Mouse (Mus musculus): ENCODE data around the gene Myo18b. TPM values are rescaled to one million over a fixed set of nuclear protein-coding genes. Genes with fewer than 3 reads are reported as not detected.

Myo18b gene
- polyA plus RNA-seq, 1 experiment = 0.88 TPM

- no peaks in the 10 kb centered on the region for H3K4me1 ChIP-seq (ENCODE audit: control insufficient read depth, insufficient read depth, insufficient read length)
- H3K36me3 ChIP-seq (ENCODE audit: control insufficient read depth, insufficient read depth, low read length) = no peaks in the 10 kb centered on the region
- no peaks in the 10 kb centered on the region for H3K27me3 ChIP-seq (ENCODE audit: control insufficient read depth, insufficient read depth, low read length)
- WGBS = 88% methylated on average over 15 of the region's 15 CpGs
- TF ChIP-seq CTCF (IDR thresholded peaks at IDR 0.05; ENCODE audit: extremely low read depth, insufficient read depth, insufficient read length, insufficient replicate concordance) = no peak
- no peak for TF ChIP-seq POLR2A (IDR thresholded peaks at IDR 0.05; ENCODE audit: low read depth, low read length)
- no peak for DNase-seq (ENCODE audit: low read depth in 1 of 2, low spot score in 2 of 2)
- no peak overlapping the region for H3K4me3 ChIP-seq (ENCODE audit: extremely low read depth, insufficient read depth, insufficient read length)
- no peak overlapping the region for H3K27ac ChIP-seq (ENCODE audit: insufficient read depth, low read length)
Observed at GRCm38 (mm10) chr5:112776781-112777405, 119.3 kb downstream of the Myo18b start.

- 70% methylated on average over 4 of the region's 4 CpGs for WGBS
- no peaks in the 10 kb centered on the region for H3K36me3 ChIP-seq (ENCODE audit: control insufficient read depth, insufficient read depth, low read length)
- no peaks in the 10 kb centered on the region for H3K4me1 ChIP-seq (ENCODE audit: control insufficient read depth, insufficient read depth, insufficient read length)
- H3K4me3 ChIP-seq (ENCODE audit: extremely low read depth, insufficient read depth, insufficient read length) = no peak overlapping the region
- H3K27me3 ChIP-seq (ENCODE audit: control insufficient read depth, insufficient read depth, low read length) = no peaks in the 10 kb centered on the region
- no peak for DNase-seq (ENCODE audit: low read depth in 1 of 2, low spot score in 2 of 2)
- no peak overlapping the region for H3K27ac ChIP-seq (ENCODE audit: insufficient read depth, low read length)
- no peak for TF ChIP-seq CTCF (IDR thresholded peaks at IDR 0.05; ENCODE audit: extremely low read depth, insufficient read depth, insufficient read length, insufficient replicate concordance)
- TF ChIP-seq POLR2A (IDR thresholded peaks at IDR 0.05; ENCODE audit: low read depth, low read length) = no peak
Observed at GRCm38 (mm10) chr5:112773429-112773828, 122.7 kb downstream of the Myo18b start.

DNA sequence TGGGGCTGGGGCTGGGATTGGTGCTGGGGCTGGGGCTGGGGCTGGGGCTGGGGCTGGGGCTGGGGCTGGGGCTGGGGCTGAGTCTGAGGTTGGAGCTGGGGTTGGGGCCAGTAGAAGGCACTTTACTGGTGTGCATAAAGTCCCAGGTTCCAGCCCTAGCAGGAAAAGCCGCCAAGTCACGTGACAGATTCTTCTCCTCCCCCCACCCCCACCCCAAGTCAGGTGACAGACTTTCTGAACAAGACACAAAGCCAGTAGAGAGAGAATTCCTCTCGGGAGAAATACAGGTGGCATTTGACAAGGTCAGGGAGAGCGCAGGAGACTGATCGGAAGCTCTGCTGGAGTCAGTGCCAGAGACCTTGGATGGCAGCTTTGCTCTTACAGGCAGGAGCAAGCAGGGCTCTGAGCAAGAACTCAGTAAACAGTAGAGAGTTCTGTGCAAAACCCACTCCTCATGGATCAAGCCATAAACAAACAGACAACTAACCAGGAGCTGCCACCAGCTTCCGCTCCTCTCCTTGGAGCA is 124.7 kb downstream of the Myo18b start:
- TF ChIP-seq POLR2A (IDR thresholded peaks at IDR 0.05; ENCODE audit: low read depth, low read length) (no peak), CTCF (IDR thresholded peaks at IDR 0.05; ENCODE audit: extremely low read depth, insufficient read depth, insufficient read length, insufficient replicate concordance) (no peak)
- Histone ChIP-seq H3K36me3 (ENCODE audit: control insufficient read depth, insufficient read depth, low read length) (no peaks in the 10 kb centered on the region), H3K4me1 (ENCODE audit: control insufficient read depth, insufficient read depth, insufficient read length) (no peaks in the 10 kb centered on the region), H3K27me3 (ENCODE audit: control insufficient read depth, insufficient read depth, low read length) (no peaks in the 10 kb centered on the region), H3K4me3 (ENCODE audit: extremely low read depth, insufficient read depth, insufficient read length) (no peak overlapping the region), H3K27ac (ENCODE audit: insufficient read depth, low read length) (no peak overlapping the region)
- no peak for DNase-seq (ENCODE audit: low read depth in 1 of 2, low spot score in 2 of 2)
- 63% methylated on average over 6 of the region's 6 CpGs for WGBS

DNA sequence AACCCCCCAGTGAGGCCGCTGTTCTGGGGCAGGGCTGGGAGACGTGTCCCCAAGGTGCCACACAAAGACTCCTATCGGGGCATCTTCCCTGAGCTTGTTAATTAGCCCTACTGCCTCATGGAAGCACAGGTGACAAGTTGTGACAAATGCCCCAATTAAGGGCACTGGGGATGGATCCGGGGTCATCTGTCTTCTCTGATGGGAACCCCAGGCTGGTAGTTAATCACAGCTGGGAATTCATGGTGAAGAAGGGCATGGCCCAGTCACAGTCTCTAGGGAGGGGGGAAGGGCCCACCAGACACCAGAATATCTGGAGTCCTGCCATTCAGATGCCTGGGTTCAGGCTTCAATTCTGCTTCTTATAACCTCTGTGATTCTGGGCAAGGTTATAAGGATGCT is 126.4 kb downstream of the Myo18b start:
- no peak overlapping the region for H3K27ac ChIP-seq (ENCODE audit: insufficient read depth, low read length)
- WGBS = 32% methylated on average over 4 of the region's 4 CpGs
- no peak for TF ChIP-seq POLR2A (IDR thresholded peaks at IDR 0.05; ENCODE audit: low read depth, low read length)
- TF ChIP-seq CTCF (IDR thresholded peaks at IDR 0.05; ENCODE audit: extremely low read depth, insufficient read depth, insufficient read length, insufficient replicate concordance) = no peak
- no peak for DNase-seq (ENCODE audit: low read depth in 1 of 2, low spot score in 2 of 2)
- H3K27me3 ChIP-seq (ENCODE audit: control insufficient read depth, insufficient read depth, low read length) = no peaks in the 10 kb centered on the region
- H3K36me3 ChIP-seq (ENCODE audit: control insufficient read depth, insufficient read depth, low read length) = no peaks in the 10 kb centered on the region
- no peaks in the 10 kb centered on the region for H3K4me1 ChIP-seq (ENCODE audit: control insufficient read depth, insufficient read depth, insufficient read length)
- H3K4me3 ChIP-seq (ENCODE audit: extremely low read depth, insufficient read depth, insufficient read length) = no peak overlapping the region

DNA sequence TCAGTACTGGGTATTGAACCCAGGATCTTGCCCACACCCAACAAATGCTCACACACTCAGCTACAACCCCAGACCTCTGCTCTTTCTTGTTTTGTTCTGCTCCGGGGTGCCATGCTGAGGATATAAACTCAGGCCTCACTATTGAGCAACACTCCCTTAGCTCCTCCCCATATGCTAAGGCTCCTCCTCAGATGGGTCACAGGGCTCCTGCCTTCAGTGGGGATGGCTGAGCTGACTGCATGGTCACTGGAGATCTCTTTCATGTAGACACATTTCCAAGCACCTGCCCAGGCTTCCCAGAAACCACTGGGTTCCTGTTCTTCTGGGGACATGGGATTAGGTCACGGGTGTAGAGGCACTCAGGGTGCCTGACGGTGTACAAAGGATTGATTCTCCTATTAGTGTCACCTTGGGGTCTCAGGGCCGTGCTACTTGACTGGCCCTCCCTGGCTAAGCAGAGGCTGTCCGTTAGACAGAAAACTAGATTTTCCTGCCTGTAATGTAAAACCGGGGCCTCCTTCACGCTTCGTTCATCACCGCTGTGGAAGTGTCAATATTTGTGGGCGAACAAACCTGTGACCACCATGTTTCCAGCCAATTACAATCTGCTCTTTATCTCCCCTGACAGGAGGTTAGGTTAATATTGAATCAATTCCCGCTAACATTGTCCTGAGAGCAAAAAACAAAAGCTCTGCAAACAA is 127.0 kb downstream of the Myo18b start:
- 82% methylated on average over 11 of the region's 11 CpGs for WGBS
- TF ChIP-seq CTCF (IDR thresholded peaks at IDR 0.05; ENCODE audit: extremely low read depth, insufficient read depth, insufficient read length, insufficient replicate concordance) = no peak
- TF ChIP-seq POLR2A (IDR thresholded peaks at IDR 0.05; ENCODE audit: low read depth, low read length) = no peak
- H3K27me3 ChIP-seq (ENCODE audit: control insufficient read depth, insufficient read depth, low read length) = no peaks in the 10 kb centered on the region
- no peaks in the 10 kb centered on the region for H3K4me1 ChIP-seq (ENCODE audit: control insufficient read depth, insufficient read depth, insufficient read length)
- H3K36me3 ChIP-seq (ENCODE audit: control insufficient read depth, insufficient read depth, low read length) = no peaks in the 10 kb centered on the region
- no peak overlapping the region for H3K27ac ChIP-seq (ENCODE audit: insufficient read depth, low read length)
- no peak overlapping the region for H3K4me3 ChIP-seq (ENCODE audit: extremely low read depth, insufficient read depth, insufficient read length)
- no peak for DNase-seq (ENCODE audit: low read depth in 1 of 2, low spot score in 2 of 2)

DNA sequence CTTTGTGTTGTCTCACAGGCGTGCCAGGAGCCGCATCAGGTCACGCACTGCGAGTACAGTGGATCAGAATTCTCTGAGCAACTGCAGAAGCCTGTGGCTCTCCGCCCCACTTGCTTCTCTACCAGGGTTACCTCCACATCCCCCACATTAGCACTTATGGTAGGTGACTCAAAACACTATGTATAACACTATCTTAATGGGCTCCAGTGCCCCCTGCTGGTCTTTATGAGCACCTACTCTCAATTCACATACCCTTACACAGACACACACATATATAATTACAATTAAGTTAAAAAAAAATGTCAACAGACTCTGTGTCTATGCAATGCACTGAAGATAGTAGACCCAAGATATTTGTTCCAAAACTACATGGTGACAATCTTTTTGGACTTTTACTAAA is 127.6 kb downstream of the Myo18b start:
- no peaks in the 10 kb centered on the region for H3K4me1 ChIP-seq (ENCODE audit: control insufficient read depth, insufficient read depth, insufficient read length)
- no peak for TF ChIP-seq CTCF (IDR thresholded peaks at IDR 0.05; ENCODE audit: extremely low read depth, insufficient read depth, insufficient read length, insufficient replicate concordance)
- TF ChIP-seq POLR2A (IDR thresholded peaks at IDR 0.05; ENCODE audit: low read depth, low read length) = no peak
- no peaks in the 10 kb centered on the region for H3K36me3 ChIP-seq (ENCODE audit: control insufficient read depth, insufficient read depth, low read length)
- 92% methylated on average over 5 of the region's 5 CpGs for WGBS
- H3K4me3 ChIP-seq (ENCODE audit: extremely low read depth, insufficient read depth, insufficient read length) = no peak overlapping the region
- no peak for DNase-seq (ENCODE audit: low read depth in 1 of 2, low spot score in 2 of 2)
- no peaks in the 10 kb centered on the region for H3K27me3 ChIP-seq (ENCODE audit: control insufficient read depth, insufficient read depth, low read length)
- no peak overlapping the region for H3K27ac ChIP-seq (ENCODE audit: insufficient read depth, low read length)

Data from spleen, adult 2 months (tissue).